Mouse (Mus musculus): ENCODE measurements around the gene Tub. TPM values are rescaled to one million over a fixed set of nuclear protein-coding genes. Genes with fewer than 3 reads are reported as not detected.
A peak's percentile ranks its signal among the peaks of the same experiment; 100 is the strongest.

Gene Tub
- polyA plus RNA-seq, 1 experiment from 2014 or later: 20.0 TPM

GRCm38 (mm10) chr7:109000315-109000954, 50.3 kb downstream of the Tub start:
- Histone ChIP-seq H3K4me2 (ENCODE audit: low read depth) (no peak overlapping the region), H3K4me1 (ENCODE audit: control insufficient read depth, insufficient read depth, low read length) (no peaks in the 10 kb centered on the region), H3K9me3 (ENCODE audit: control insufficient read depth, low read length) (no peaks in the 10 kb centered on the region), H3K27ac (ENCODE audit: low read depth, low read length) (no peak overlapping the region), H3K9ac (ENCODE audit: low read length) (no peak overlapping the region), H3K36me3 (ENCODE audit: control insufficient read depth, insufficient read depth, low read length) (no peaks in the 10 kb centered on the region), H3K4me3 (ENCODE audit: low read depth, low read length) (no peak overlapping the region), H3K27me3 (ENCODE audit: control insufficient read depth, insufficient read depth, low read length) (no peaks in the 10 kb centered on the region)
- 58% methylated on average over 4 of the region's 4 CpGs for WGBS
- peak; percentile 56 for DNase-seq (ENCODE audit: low spot score)
- peak; percentile 54 for ATAC-seq (ENCODE audit: insufficient read depth, low FRiP score, low TSS enrichment)

DNA sequence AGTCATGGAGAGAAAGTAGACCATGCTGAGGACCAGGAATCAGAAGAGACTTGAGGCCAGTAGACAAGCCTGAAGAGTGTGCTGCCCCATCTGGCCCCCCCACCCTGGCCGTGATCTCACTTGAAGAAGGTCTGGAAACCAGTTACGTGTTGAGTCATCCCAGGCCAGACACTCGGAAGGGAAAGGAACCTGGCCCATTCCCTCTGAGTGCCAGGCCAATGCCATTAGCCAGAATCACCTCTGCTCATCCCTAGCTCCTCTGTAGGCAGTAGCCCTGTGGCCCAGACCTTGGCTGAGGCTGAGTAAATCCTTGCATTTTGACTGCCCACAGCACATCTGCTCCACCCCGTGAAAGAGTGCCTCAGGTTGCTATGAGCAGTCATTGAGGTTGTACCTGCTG, 51.8 kb downstream of the Tub start:
- Histone ChIP-seq H3K36me3 (ENCODE audit: control insufficient read depth, insufficient read depth, low read length) (no peaks in the 10 kb centered on the region), H3K9me3 (ENCODE audit: control insufficient read depth, low read length) (no peaks in the 10 kb centered on the region)
- no peak for ATAC-seq (ENCODE audit: insufficient read depth, low FRiP score, low TSS enrichment)

DNA sequence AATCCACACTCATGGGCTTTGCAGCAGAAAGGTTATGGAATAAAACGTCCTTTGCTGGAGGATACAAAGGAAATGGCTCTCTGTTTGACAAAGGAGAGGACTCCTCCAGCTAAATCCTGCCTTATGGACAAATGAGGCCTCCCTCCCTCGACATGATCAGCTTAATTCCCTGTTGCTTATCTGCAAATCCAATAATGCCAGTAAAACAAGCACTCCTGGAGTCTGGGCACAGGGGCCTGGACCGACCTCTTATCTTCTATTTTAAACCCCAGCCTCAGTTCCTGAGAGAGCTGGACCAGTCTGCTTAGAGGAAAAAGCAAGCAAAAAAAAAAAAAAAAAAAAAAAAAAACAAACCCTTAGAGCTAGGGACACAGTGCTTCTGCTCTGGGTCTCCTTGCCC, 53.5 kb downstream of the Tub start:
- no peak overlapping the region for H3K4me3 ChIP-seq (ENCODE audit: low read depth, low read length)
- no peak overlapping the region for H3K27ac ChIP-seq (ENCODE audit: low read depth, low read length)
- H3K9me3 ChIP-seq (ENCODE audit: control insufficient read depth, low read length): no peaks in the 10 kb centered on the region
- peak; percentile 4 for DNase-seq (ENCODE audit: low spot score)
- H3K4me2 ChIP-seq (ENCODE audit: low read depth): no peak overlapping the region
- 53% methylated on average over 3 of the region's 3 CpGs for WGBS
- H3K27me3 ChIP-seq (ENCODE audit: control insufficient read depth, insufficient read depth, low read length): no peaks in the 10 kb centered on the region
- H3K9ac ChIP-seq (ENCODE audit: low read length): no peak overlapping the region
- ATAC-seq (ENCODE audit: insufficient read depth, low FRiP score, low TSS enrichment): no peak
- no peaks in the 10 kb centered on the region for H3K36me3 ChIP-seq (ENCODE audit: control insufficient read depth, insufficient read depth, low read length)
- no peaks in the 10 kb centered on the region for H3K4me1 ChIP-seq (ENCODE audit: control insufficient read depth, insufficient read depth, low read length)

More for the DNA sequence above, 51.8 kb downstream of the Tub start:
- Histone ChIP-seq H3K27ac (ENCODE audit: low read depth, low read length) (no peak overlapping the region), H3K27me3 (ENCODE audit: control insufficient read depth, insufficient read depth, low read length) (no peaks in the 10 kb centered on the region), H3K4me1 (ENCODE audit: control insufficient read depth, insufficient read depth, low read length) (no peaks in the 10 kb centered on the region), H3K4me2 (ENCODE audit: low read depth) (no peak overlapping the region), H3K9ac (ENCODE audit: low read length) (no peak overlapping the region), H3K4me3 (ENCODE audit: low read depth, low read length) (no peak overlapping the region)
- 86% methylated on average over 4 of the region's 4 CpGs for WGBS
- DNase-seq (ENCODE audit: low spot score): no peak

DNA sequence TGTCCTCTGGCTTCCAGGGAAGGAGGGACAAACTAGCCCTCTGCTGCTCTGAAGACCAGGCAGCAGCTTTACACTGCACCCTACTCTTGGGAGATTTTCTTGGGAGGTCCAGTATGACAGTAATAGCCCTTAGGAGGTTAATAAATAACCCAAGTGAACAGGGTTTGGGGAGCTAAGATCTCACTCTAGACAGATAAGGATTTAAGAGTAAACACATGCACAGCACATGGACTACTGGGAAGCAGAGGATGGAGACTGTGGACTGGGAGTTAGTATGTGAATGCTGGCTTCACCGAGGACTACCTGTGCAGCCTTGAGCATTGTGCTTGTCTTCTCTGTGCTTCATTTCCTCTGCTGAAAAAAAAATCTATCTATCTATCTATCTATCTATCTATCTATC, 59.1 kb downstream of the Tub start:
- DNase-seq (ENCODE audit: low spot score): no peak
- H3K4me2 ChIP-seq (ENCODE audit: low read depth): no peak overlapping the region
- H3K27ac ChIP-seq (ENCODE audit: low read depth, low read length): no peak overlapping the region
- H3K9me3 ChIP-seq (ENCODE audit: control insufficient read depth, low read length): no peaks in the 10 kb centered on the region
- no peak overlapping the region for H3K9ac ChIP-seq (ENCODE audit: low read length)
- no peak overlapping the region for H3K4me3 ChIP-seq (ENCODE audit: low read depth, low read length)
- no peak for ATAC-seq (ENCODE audit: insufficient read depth, low FRiP score, low TSS enrichment)
- H3K4me1 ChIP-seq (ENCODE audit: control insufficient read depth, insufficient read depth, low read length): peaks cover 15% of the 10 kb centered on the region
- 88% methylated on average over 1 of the region's 1 CpGs for WGBS
- peaks cover 8% of the 10 kb centered on the region; the same call in 1 of the 2 replicates for H3K27me3 ChIP-seq (ENCODE audit: control insufficient read depth, insufficient read depth, low read length)
- no peaks in the 10 kb centered on the region for H3K36me3 ChIP-seq (ENCODE audit: control insufficient read depth, insufficient read depth, low read length)

- 2% methylated on average over 64 of the region's 82 CpGs for WGBS
- peaks cover 8% of the 10 kb centered on the region; the same call in 1 of the 2 replicates for H3K27me3 ChIP-seq (ENCODE audit: control insufficient read depth, insufficient read depth, low read length)
- peak overlapping the region; percentile 77 for H3K4me3 ChIP-seq (ENCODE audit: low read depth, low read length)
- peak overlapping the region; percentile 64; the same call in 1 of the 2 replicates for H3K27ac ChIP-seq (ENCODE audit: low read depth, low read length)
- peak overlapping the region; percentile 81 for H3K4me2 ChIP-seq (ENCODE audit: low read depth)
- H3K9me3 ChIP-seq (ENCODE audit: control insufficient read depth, low read length): no peaks in the 10 kb centered on the region
- peaks cover 15% of the 10 kb centered on the region for H3K4me1 ChIP-seq (ENCODE audit: control insufficient read depth, insufficient read depth, low read length)
- H3K9ac ChIP-seq (ENCODE audit: low read length): peak overlapping the region; percentile 86
- H3K36me3 ChIP-seq (ENCODE audit: control insufficient read depth, insufficient read depth, low read length): no peaks in the 10 kb centered on the region
- DNase-seq (ENCODE audit: low spot score) (peak; percentile 73), ATAC-seq (ENCODE audit: insufficient read depth, low FRiP score, low TSS enrichment) (peak; percentile 71)
These were observed 60.8 kb downstream of the Tub start for GRCm38 (mm10) chr7:109010720-109011595.

GRCm38 (mm10) chr7:109011596-109012180, 61.5 kb downstream of the Tub start:
- Histone ChIP-seq H3K27me3 (ENCODE audit: control insufficient read depth, insufficient read depth, low read length) (peaks cover 8% of the 10 kb centered on the region; the same call in 1 of the 2 replicates), H3K9me3 (ENCODE audit: control insufficient read depth, low read length) (no peaks in the 10 kb centered on the region), H3K4me1 (ENCODE audit: control insufficient read depth, insufficient read depth, low read length) (peaks cover 20% of the 10 kb centered on the region), H3K4me3 (ENCODE audit: low read depth, low read length) (peak overlapping the region; percentile 77), H3K9ac (ENCODE audit: low read length) (no peak overlapping the region; the same call in none of the 2 replicates), H3K27ac (ENCODE audit: low read depth, low read length) (peak overlapping the region; percentile 64; the same call in 1 of the 2 replicates), H3K4me2 (ENCODE audit: low read depth) (peak overlapping the region; percentile 81), H3K36me3 (ENCODE audit: control insufficient read depth, insufficient read depth, low read length) (no peaks in the 10 kb centered on the region)
- DNase-seq (ENCODE audit: low spot score) (peak; percentile 66), ATAC-seq (ENCODE audit: insufficient read depth, low FRiP score, low TSS enrichment) (peak; percentile 69)
- 36% methylated on average over 8 of the region's 8 CpGs for WGBS

- Histone ChIP-seq H3K9me3 (ENCODE audit: control insufficient read depth, low read length) (no peaks in the 10 kb centered on the region), H3K27ac (ENCODE audit: low read depth, low read length) (no peak overlapping the region), H3K4me1 (ENCODE audit: control insufficient read depth, insufficient read depth, low read length) (peaks cover 20% of the 10 kb centered on the region), H3K9ac (ENCODE audit: low read length) (no peak overlapping the region), H3K36me3 (ENCODE audit: control insufficient read depth, insufficient read depth, low read length) (no peaks in the 10 kb centered on the region), H3K27me3 (ENCODE audit: control insufficient read depth, insufficient read depth, low read length) (peaks cover 8% of the 10 kb centered on the region; the same call in 1 of the 2 replicates), H3K4me3 (ENCODE audit: low read depth, low read length) (no peak overlapping the region), H3K4me2 (ENCODE audit: low read depth) (peak overlapping the region; percentile 0; the same call in 1 of the 2 replicates)
- DNase-seq (ENCODE audit: low spot score) (no peak), ATAC-seq (ENCODE audit: insufficient read depth, low FRiP score, low TSS enrichment) (no peak)
- WGBS: 96% methylated on average over 1 of the region's 1 CpGs
These were observed 62.4 kb downstream of the Tub start for GRCm38 (mm10) chr7:109012575-109012974.

DNA sequence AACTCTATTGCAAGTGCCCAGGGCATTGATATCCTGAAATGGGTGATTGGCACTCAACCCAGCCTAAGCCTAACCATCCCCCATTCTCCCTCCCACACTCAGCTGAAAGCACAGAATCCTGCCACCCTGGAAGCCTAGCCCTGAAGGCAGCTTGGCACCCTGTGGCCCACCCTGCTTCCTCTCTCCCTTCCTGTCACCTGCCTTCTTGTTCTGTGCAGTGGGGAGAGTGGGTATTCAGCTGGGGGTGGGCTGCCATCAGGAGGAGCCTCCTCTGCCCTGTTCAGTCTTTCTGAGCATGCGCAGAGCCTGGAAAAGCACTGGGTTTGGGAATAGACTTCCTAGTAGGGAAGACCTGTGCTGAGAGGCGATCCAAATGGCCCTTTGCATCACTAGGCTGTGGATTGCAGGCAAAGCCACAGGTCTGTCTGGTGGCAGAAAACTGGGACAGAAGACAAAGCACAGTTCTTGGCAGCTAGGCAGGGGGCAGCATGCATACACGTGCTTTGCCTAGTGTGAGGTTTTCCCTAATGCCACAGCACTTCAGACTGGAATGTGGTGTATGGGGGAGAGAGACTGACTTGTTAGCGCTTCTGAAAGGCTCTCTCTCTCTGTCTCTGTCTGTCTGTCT, 63.0 kb downstream of the Tub start:
- DNase-seq (ENCODE audit: low spot score) (no peak), ATAC-seq (ENCODE audit: insufficient read depth, low FRiP score, low TSS enrichment) (no peak)
- Histone ChIP-seq H3K27ac (ENCODE audit: low read depth, low read length) (no peak overlapping the region), H3K9ac (ENCODE audit: low read length) (no peak overlapping the region), H3K36me3 (ENCODE audit: control insufficient read depth, insufficient read depth, low read length) (no peaks in the 10 kb centered on the region), H3K4me1 (ENCODE audit: control insufficient read depth, insufficient read depth, low read length) (peaks cover 20% of the 10 kb centered on the region), H3K9me3 (ENCODE audit: control insufficient read depth, low read length) (no peaks in the 10 kb centered on the region), H3K4me2 (ENCODE audit: low read depth) (0 out of 2 replicates have a peak overlapping the region, but pooled peaks have one; percentile 12), H3K4me3 (ENCODE audit: low read depth, low read length) (no peak overlapping the region), H3K27me3 (ENCODE audit: control insufficient read depth, insufficient read depth, low read length) (peaks cover 8% of the 10 kb centered on the region; the same call in 1 of the 2 replicates)
- WGBS: 49% methylated on average over 4 of the region's 4 CpGs
